Mouse (Mus musculus): ENCODE results near the gene Hnrnpll. TPM values are rescaled to one million over a fixed set of nuclear protein-coding genes. Genes with fewer than 3 reads are reported as not detected.

The Hnrnpll gene
- polyA plus RNA-seq, 1 experiment, result 33.8 TPM

- H3ac ChIP-seq (ENCODE audit: control insufficient read depth, insufficient read length, low read depth), result no peak overlapping the region
- TF ChIP-seq MYOD1 (IDR thresholded peaks at IDR 0.05; ENCODE audit: control insufficient read depth, insufficient read length, low read depth) (no peak), FOSL1 (IDR thresholded peaks at IDR 0.05; ENCODE audit: insufficient read depth, low read length, poor library complexity, severe bottlenecking) (no peak)
- peaks cover 32% of the 10 kb centered on the region for H3K79me3 ChIP-seq (ENCODE audit: low read depth)
- no peaks in the 10 kb centered on the region for H3K27me3 ChIP-seq (ENCODE audit: control insufficient read depth, insufficient read depth, insufficient read length)
- peaks cover 2% of the 10 kb centered on the region for H3K36me3 ChIP-seq (ENCODE audit: control insufficient read depth, insufficient read depth)
- H3K4me3 ChIP-seq (ENCODE audit: insufficient read depth, poor library complexity, severe bottlenecking), result no peak overlapping the region
- H3K79me2 ChIP-seq (ENCODE audit: control insufficient read depth, insufficient read depth), result peaks cover 36% of the 10 kb centered on the region
These were observed 1.3 kb upstream of the Hnrnpll start for GRCm38 (mm10) chr17:80063386-80063785.

- H3ac ChIP-seq (ENCODE audit: control insufficient read depth, insufficient read length, low read depth), result peak overlapping the region; percentile 91
- H3K36me3 ChIP-seq (ENCODE audit: control insufficient read depth, insufficient read depth), result peaks cover 10% of the 10 kb centered on the region
- H3K4me3 ChIP-seq (ENCODE audit: insufficient read depth, poor library complexity, severe bottlenecking), result peak overlapping the region; percentile 80
- TF ChIP-seq MYOG (IDR thresholded peaks at IDR 0.05; ENCODE audit: control insufficient read depth, extremely low read depth, insufficient read length) (no peak), USF1 (IDR thresholded peaks at IDR 0.05; ENCODE audit: low read depth) (no peak), CTCF (IDR thresholded peaks at IDR 0.05; ENCODE audit: control insufficient read depth, insufficient read depth, insufficient read length) (no peak), CEBPB (IDR thresholded peaks at IDR 0.05; ENCODE audit: low read depth) (no peak), MYOD1 (IDR thresholded peaks at IDR 0.05; ENCODE audit: control insufficient read depth, insufficient read length, low read depth) (no peak), FOSL1 (IDR thresholded peaks at IDR 0.05; ENCODE audit: insufficient read depth, low read length, poor library complexity, severe bottlenecking) (no peak), MAX (IDR thresholded peaks at IDR 0.05) (no peak)
- H3K27me3 ChIP-seq (ENCODE audit: control insufficient read depth, insufficient read depth, insufficient read length), result no peaks in the 10 kb centered on the region
- H3K79me2 ChIP-seq (ENCODE audit: control insufficient read depth, insufficient read depth), result peaks cover 43% of the 10 kb centered on the region
- peaks cover 40% of the 10 kb centered on the region for H3K79me3 ChIP-seq (ENCODE audit: low read depth)
These were observed 481 bp upstream of the Hnrnpll start for GRCm38 (mm10) chr17:80062620-80063010.

- H3K36me3 ChIP-seq (ENCODE audit: control insufficient read depth, insufficient read depth), result peaks cover 11% of the 10 kb centered on the region
- peaks cover 55% of the 10 kb centered on the region for H3K79me3 ChIP-seq (ENCODE audit: low read depth)
- H3K79me2 ChIP-seq (ENCODE audit: control insufficient read depth, insufficient read depth), result peaks cover 58% of the 10 kb centered on the region
- H3K4me3 ChIP-seq (ENCODE audit: insufficient read depth, poor library complexity, severe bottlenecking), result peak overlapping the region; percentile 80
- H3ac ChIP-seq (ENCODE audit: control insufficient read depth, insufficient read length, low read depth), result peak overlapping the region; percentile 88
- no peaks in the 10 kb centered on the region for H3K27me3 ChIP-seq (ENCODE audit: control insufficient read depth, insufficient read depth, insufficient read length)
- no peak for TF ChIP-seq CEBPB (IDR thresholded peaks at IDR 0.05; ENCODE audit: low read depth)
- no peak for TF ChIP-seq USF1 (IDR thresholded peaks at IDR 0.05; ENCODE audit: low read depth)
- no peak for TF ChIP-seq FOSL1 (IDR thresholded peaks at IDR 0.05; ENCODE audit: insufficient read depth, low read length, poor library complexity, severe bottlenecking)
- no peak for TF ChIP-seq MYOG (IDR thresholded peaks at IDR 0.05; ENCODE audit: control insufficient read depth, extremely low read depth, insufficient read length)
- no peak for TF ChIP-seq MYOD1 (IDR thresholded peaks at IDR 0.05; ENCODE audit: control insufficient read depth, insufficient read length, low read depth)
- no peak for TF ChIP-seq MAX (IDR thresholded peaks at IDR 0.05)
- TF ChIP-seq CTCF (IDR thresholded peaks at IDR 0.05; ENCODE audit: control insufficient read depth, insufficient read depth, insufficient read length), result no peak
These were observed 1.0 kb downstream of the Hnrnpll start for GRCm38 (mm10) chr17:80060828-80061782.

DNA sequence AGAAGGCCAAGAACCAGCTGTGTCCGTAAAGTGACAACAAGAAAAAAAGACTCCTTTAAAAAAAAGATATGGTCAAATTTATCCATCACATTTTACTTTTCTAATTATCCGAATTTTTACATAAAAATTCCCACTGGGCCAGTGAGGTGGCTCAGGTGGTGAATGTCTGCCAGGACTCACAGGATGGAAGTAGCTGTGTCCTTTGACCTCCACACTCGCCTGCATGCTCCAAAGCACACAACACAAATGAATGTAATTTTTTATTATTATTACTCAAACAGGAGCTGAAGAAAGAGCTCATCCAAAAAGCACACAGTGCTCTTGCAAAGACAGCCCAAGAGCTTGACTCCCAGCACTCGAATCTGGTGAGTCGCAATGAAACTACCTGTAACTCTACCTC lies 2.0 kb downstream of the Hnrnpll start:
- TF ChIP-seq MYOD1 (IDR thresholded peaks at IDR 0.05; ENCODE audit: control insufficient read depth, insufficient read length, low read depth) (no peak), MYOG (IDR thresholded peaks at IDR 0.05; ENCODE audit: control insufficient read depth, extremely low read depth, insufficient read length) (no peak), MAX (IDR thresholded peaks at IDR 0.05) (no peak), USF1 (IDR thresholded peaks at IDR 0.05; ENCODE audit: low read depth) (no peak), CEBPB (IDR thresholded peaks at IDR 0.05; ENCODE audit: low read depth) (no peak), FOSL1 (IDR thresholded peaks at IDR 0.05; ENCODE audit: insufficient read depth, low read length, poor library complexity, severe bottlenecking) (no peak), CTCF (IDR thresholded peaks at IDR 0.05; ENCODE audit: control insufficient read depth, insufficient read depth, insufficient read length) (no peak)
- peak overlapping the region; percentile 18 for H3ac ChIP-seq (ENCODE audit: control insufficient read depth, insufficient read length, low read depth)
- peaks cover 11% of the 10 kb centered on the region for H3K36me3 ChIP-seq (ENCODE audit: control insufficient read depth, insufficient read depth)
- H3K27me3 ChIP-seq (ENCODE audit: control insufficient read depth, insufficient read depth, insufficient read length), result no peaks in the 10 kb centered on the region
- H3K79me2 ChIP-seq (ENCODE audit: control insufficient read depth, insufficient read depth), result peaks cover 68% of the 10 kb centered on the region
- H3K4me3 ChIP-seq (ENCODE audit: insufficient read depth, poor library complexity, severe bottlenecking), result peak overlapping the region; percentile 80
- peaks cover 63% of the 10 kb centered on the region for H3K79me3 ChIP-seq (ENCODE audit: low read depth)

- Histone ChIP-seq H3K79me2 (ENCODE audit: control insufficient read depth, insufficient read depth) (peaks cover 72% of the 10 kb centered on the region), H3K36me3 (ENCODE audit: control insufficient read depth, insufficient read depth) (peaks cover 11% of the 10 kb centered on the region), H3K27me3 (ENCODE audit: control insufficient read depth, insufficient read depth, insufficient read length) (no peaks in the 10 kb centered on the region), H3K4me3 (ENCODE audit: insufficient read depth, poor library complexity, severe bottlenecking) (no peak overlapping the region), H3ac (ENCODE audit: control insufficient read depth, insufficient read length, low read depth) (no peak overlapping the region), H3K79me3 (ENCODE audit: low read depth) (peaks cover 67% of the 10 kb centered on the region)
- TF ChIP-seq MYOD1 (IDR thresholded peaks at IDR 0.05; ENCODE audit: control insufficient read depth, insufficient read length, low read depth), result no peak
- no peak for TF ChIP-seq MAX (IDR thresholded peaks at IDR 0.05)
- TF ChIP-seq USF1 (IDR thresholded peaks at IDR 0.05; ENCODE audit: low read depth), result no peak
- no peak for TF ChIP-seq MYOG (IDR thresholded peaks at IDR 0.05; ENCODE audit: control insufficient read depth, extremely low read depth, insufficient read length)
- no peak for TF ChIP-seq CEBPB (IDR thresholded peaks at IDR 0.05; ENCODE audit: low read depth)
- no peak for TF ChIP-seq FOSL1 (IDR thresholded peaks at IDR 0.05; ENCODE audit: insufficient read depth, low read length, poor library complexity, severe bottlenecking)
- TF ChIP-seq CTCF (IDR thresholded peaks at IDR 0.05; ENCODE audit: control insufficient read depth, insufficient read depth, insufficient read length), result no peak
These were observed 2.4 kb downstream of the Hnrnpll start for GRCm38 (mm10) chr17:80059731-80060130.

All from C2C12 (cell line).